Mouse (Mus musculus): ENCODE data around the gene Cyba. TPM values are rescaled to one million over a fixed set of nuclear protein-coding genes. Genes with fewer than 3 reads are reported as not detected.

The Cyba gene
- polyA plus RNA-seq, 1 experiment: 242 TPM

- TF ChIP-seq CTCF (IDR thresholded peaks at IDR 0.05; ENCODE audit: extremely low read depth, insufficient read length, insufficient replicate concordance, low read depth, low read length): no peak
- no peak for TF ChIP-seq POLR2A (IDR thresholded peaks at IDR 0.05; ENCODE audit: low read depth, low read length)
- H3K4me1 ChIP-seq (ENCODE audit: control insufficient read depth, insufficient read depth, insufficient read length, low read length): peaks cover 3% of the 10 kb centered on the region
- no peak overlapping the region for H3K4me3 ChIP-seq (ENCODE audit: low read depth, low read length)
- 36% methylated on average over 5 of the region's 5 CpGs for WGBS
- H3K27me3 ChIP-seq (ENCODE audit: control insufficient read depth, insufficient read depth, low read length): no peaks in the 10 kb centered on the region
- no peak overlapping the region for H3K27ac ChIP-seq (ENCODE audit: insufficient read depth, low read depth, low read length)
- peaks cover 13% of the 10 kb centered on the region for H3K36me3 ChIP-seq (ENCODE audit: control insufficient read depth, insufficient read depth, low read length)
These were observed 9.1 kb downstream of the Cyba start for GRCm38 (mm10) chr8:122423659-122424058.

- Histone ChIP-seq H3K4me3 (ENCODE audit: low read depth, low read length) (no peak overlapping the region), H3K27me3 (ENCODE audit: control insufficient read depth, insufficient read depth, low read length) (no peaks in the 10 kb centered on the region), H3K27ac (ENCODE audit: insufficient read depth, low read depth, low read length) (no peak overlapping the region), H3K4me1 (ENCODE audit: control insufficient read depth, insufficient read depth, insufficient read length, low read length) (peaks cover 3% of the 10 kb centered on the region), H3K36me3 (ENCODE audit: control insufficient read depth, insufficient read depth, low read length) (peaks cover 17% of the 10 kb centered on the region)
- 89% methylated on average over 24 of the region's 24 CpGs for WGBS
- TF ChIP-seq POLR2A (IDR thresholded peaks at IDR 0.05; ENCODE audit: low read depth, low read length) (no peak), CTCF (IDR thresholded peaks at IDR 0.05; ENCODE audit: extremely low read depth, insufficient read length, insufficient replicate concordance, low read depth, low read length) (no peak)
These were observed 9.5 kb downstream of the Cyba start for GRCm38 (mm10) chr8:122423217-122423616.

DNA sequence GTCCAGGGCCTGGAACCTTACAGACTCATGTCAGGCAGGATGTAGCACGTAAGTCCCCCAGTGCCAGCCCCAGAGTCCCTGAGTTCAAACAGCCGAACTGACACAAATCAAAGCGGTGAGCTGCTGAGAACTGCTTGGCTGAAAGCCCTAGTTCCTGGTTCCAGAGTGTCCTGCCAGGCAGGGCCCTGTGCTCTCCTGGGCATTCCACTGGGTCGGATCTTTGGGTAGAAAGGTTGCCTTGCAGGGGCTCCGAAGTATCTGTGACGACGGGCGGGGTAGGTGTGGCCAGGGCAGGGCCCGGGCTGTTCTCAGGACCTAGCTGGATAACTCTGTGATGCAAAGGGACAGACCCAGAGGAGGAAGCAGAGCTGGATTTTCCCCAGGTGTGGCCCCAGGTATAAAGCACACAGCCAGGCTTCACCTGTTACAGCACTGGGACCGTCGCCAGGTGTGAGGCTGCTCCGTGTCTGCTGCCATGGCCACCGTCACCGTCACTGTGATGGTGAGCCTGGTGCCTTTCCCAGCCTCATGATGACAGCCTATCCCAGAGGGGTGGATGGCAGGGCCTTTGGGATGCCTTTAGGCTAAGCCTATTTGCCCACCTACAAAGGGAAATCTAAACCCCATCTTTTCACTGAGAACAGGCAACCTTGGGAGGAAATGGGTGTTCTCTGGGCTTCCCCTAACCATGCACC is 11.2 kb downstream of the Cyba start, which contains the start of gene Il17c:
TSS of gene Il17c (plus strand) at position 645 of the 695 bp plus-strand sequence.
- 21% methylated on average over 14 of the region's 14 CpGs for WGBS
- Histone ChIP-seq H3K27me3 (ENCODE audit: control insufficient read depth, insufficient read depth, low read length) (no peaks in the 10 kb centered on the region), H3K36me3 (ENCODE audit: control insufficient read depth, insufficient read depth, low read length) (peaks cover 29% of the 10 kb centered on the region), H3K4me1 (ENCODE audit: control insufficient read depth, insufficient read depth, insufficient read length, low read length) (peaks cover 3% of the 10 kb centered on the region; the same call in 1 of the 2 replicates), H3K4me3 (ENCODE audit: low read depth, low read length) (no peak within 1 kb of the TSS), H3K27ac (ENCODE audit: insufficient read depth, low read depth, low read length) (peak within 1 kb of the TSS; percentile 42)
- TF ChIP-seq POLR2A (IDR thresholded peaks at IDR 0.05; ENCODE audit: low read depth, low read length) (no peak), CTCF (IDR thresholded peaks at IDR 0.05; ENCODE audit: extremely low read depth, insufficient read length, insufficient replicate concordance, low read depth, low read length) (no peak)

DNA sequence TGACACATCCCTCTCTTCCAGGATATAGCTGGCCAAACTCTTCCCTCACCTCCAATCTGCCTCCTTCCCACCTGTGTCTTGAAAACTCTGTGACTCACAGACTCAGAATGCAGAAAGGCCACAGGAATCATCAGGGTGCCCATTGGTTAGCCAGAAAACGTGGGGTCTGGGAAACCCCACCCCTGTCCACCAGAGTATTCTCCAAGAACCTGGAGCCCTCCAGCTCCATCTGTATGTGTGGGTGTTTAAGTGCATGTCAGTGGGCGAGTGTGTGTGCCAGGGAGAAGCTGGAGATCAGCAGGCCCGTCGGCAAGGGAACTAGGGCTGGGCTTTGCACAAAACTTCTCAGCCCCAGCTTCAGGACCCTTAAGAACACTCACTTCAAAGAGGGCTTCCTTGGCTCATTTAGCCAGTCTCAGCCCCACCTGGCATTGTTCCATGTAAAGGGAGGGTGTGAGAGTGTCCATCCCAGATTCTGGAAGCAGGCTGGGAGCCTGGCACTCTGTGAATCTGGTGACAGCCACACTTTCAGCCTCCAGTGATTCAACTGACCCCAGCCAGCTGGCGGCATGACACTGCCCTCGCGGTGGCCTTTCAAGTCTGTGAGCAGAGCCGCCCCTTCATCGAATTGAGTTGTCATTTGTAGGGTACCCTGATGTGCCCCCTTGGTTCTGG is 12.7 kb downstream of the Cyba start:
- H3K4me3 ChIP-seq (ENCODE audit: low read depth, low read length): no peak overlapping the region
- no peaks in the 10 kb centered on the region for H3K27me3 ChIP-seq (ENCODE audit: control insufficient read depth, insufficient read depth, low read length)
- H3K27ac ChIP-seq (ENCODE audit: insufficient read depth, low read depth, low read length): no peak overlapping the region
- H3K4me1 ChIP-seq (ENCODE audit: control insufficient read depth, insufficient read depth, insufficient read length, low read length): peaks cover 3% of the 10 kb centered on the region; the same call in 1 of the 2 replicates
- TF ChIP-seq CTCF (IDR thresholded peaks at IDR 0.05; ENCODE audit: extremely low read depth, insufficient read length, insufficient replicate concordance, low read depth, low read length) (no peak), POLR2A (IDR thresholded peaks at IDR 0.05; ENCODE audit: low read depth, low read length) (no peak)
- 73% methylated on average over 9 of the region's 9 CpGs for WGBS
- H3K36me3 ChIP-seq (ENCODE audit: control insufficient read depth, insufficient read depth, low read length): peaks cover 34% of the 10 kb centered on the region

- TF ChIP-seq CTCF (IDR thresholded peaks at IDR 0.05; ENCODE audit: extremely low read depth, insufficient read length, insufficient replicate concordance, low read depth, low read length) (no peak), POLR2A (IDR thresholded peaks at IDR 0.05; ENCODE audit: low read depth, low read length) (no peak)
These were observed 17.2 kb downstream of the Cyba start for GRCm38 (mm10) chr8:122415554-122415953.

GRCm38 (mm10) chr8:122414311-122414710 is 18.4 kb downstream of the Cyba start:
- 85% methylated on average over 9 of the region's 9 CpGs for WGBS
- Histone ChIP-seq H3K27ac (ENCODE audit: insufficient read depth, low read depth, low read length) (no peak overlapping the region), H3K27me3 (ENCODE audit: control insufficient read depth, insufficient read depth, low read length) (no peaks in the 10 kb centered on the region), H3K4me1 (ENCODE audit: control insufficient read depth, insufficient read depth, insufficient read length, low read length) (no peaks in the 10 kb centered on the region), H3K4me3 (ENCODE audit: low read depth, low read length) (no peak overlapping the region), H3K36me3 (ENCODE audit: control insufficient read depth, insufficient read depth, low read length) (peaks cover 79% of the 10 kb centered on the region)
- no peak for TF ChIP-seq POLR2A (IDR thresholded peaks at IDR 0.05; ENCODE audit: low read depth, low read length)
- no peak for TF ChIP-seq CTCF (IDR thresholded peaks at IDR 0.05; ENCODE audit: extremely low read depth, insufficient read length, insufficient replicate concordance, low read depth, low read length)

More at GRCm38 (mm10) chr8:122415554-122415953, 17.2 kb downstream of the Cyba start:
- WGBS: 76% methylated on average over 6 of the region's 6 CpGs
- Histone ChIP-seq H3K4me1 (ENCODE audit: control insufficient read depth, insufficient read depth, insufficient read length, low read length) (no peaks in the 10 kb centered on the region), H3K4me3 (ENCODE audit: low read depth, low read length) (no peak overlapping the region), H3K27me3 (ENCODE audit: control insufficient read depth, insufficient read depth, low read length) (no peaks in the 10 kb centered on the region), H3K36me3 (ENCODE audit: control insufficient read depth, insufficient read depth, low read length) (peaks cover 70% of the 10 kb centered on the region), H3K27ac (ENCODE audit: insufficient read depth, low read depth, low read length) (no peak overlapping the region)

- Histone ChIP-seq H3K27ac (ENCODE audit: insufficient read depth, low read depth, low read length) (no peak overlapping the region), H3K27me3 (ENCODE audit: control insufficient read depth, insufficient read depth, low read length) (no peaks in the 10 kb centered on the region), H3K36me3 (ENCODE audit: control insufficient read depth, insufficient read depth, low read length) (peaks cover 82% of the 10 kb centered on the region), H3K4me3 (ENCODE audit: low read depth, low read length) (no peak overlapping the region), H3K4me1 (ENCODE audit: control insufficient read depth, insufficient read depth, insufficient read length, low read length) (peaks cover 6% of the 10 kb centered on the region; the same call in 1 of the 2 replicates)
- TF ChIP-seq CTCF (IDR thresholded peaks at IDR 0.05; ENCODE audit: extremely low read depth, insufficient read length, insufficient replicate concordance, low read depth, low read length): no peak
- no peak for TF ChIP-seq POLR2A (IDR thresholded peaks at IDR 0.05; ENCODE audit: low read depth, low read length)
- 86% methylated on average over 7 of the region's 7 CpGs for WGBS
These were observed 25.1 kb downstream of the Cyba start for GRCm38 (mm10) chr8:122407678-122408077.

Data from small intestine, adult 2 months (tissue).